Mouse (Mus musculus) right cerebral cortex, postnatal 25 days (tissue): Measurements from ENCODE around the gene Foxk1.

Experiments
- DNase-seq: peaks from one replicate; pipeline ENCODE4 v3.0.0; 2022

Foxk1 gene

DNA sequence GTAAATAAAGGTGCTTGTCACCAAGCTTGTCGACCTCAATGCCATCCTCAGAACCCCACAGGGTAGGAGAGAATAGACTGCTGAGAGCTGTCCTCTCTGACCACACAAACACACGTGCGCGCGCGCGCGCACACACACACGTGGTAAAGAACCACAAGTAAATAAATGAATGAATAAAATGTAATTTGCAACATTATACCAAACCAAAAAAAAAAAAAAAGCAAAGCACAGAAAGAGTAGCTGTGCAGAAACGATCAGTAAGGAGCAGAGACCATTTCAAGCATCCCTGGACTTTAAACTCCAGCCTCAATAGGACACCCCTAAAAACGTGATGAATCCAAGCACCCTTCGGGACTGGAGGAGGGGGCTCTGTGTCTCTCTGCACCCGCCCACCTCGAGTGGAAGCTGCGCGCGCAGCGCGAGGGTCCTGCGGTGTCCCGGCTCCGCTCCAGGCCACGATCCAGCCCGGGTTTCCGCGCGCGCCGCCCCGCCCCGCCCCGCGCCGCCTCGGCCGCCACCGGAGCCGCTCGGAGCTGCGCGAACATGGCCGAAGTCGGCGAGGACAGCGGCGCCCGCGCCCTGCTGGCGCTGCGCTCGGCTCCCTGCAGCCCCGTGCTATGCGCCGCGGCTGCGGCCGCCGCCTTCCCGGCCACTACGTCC, at the start of gene Foxk1:
Gene Foxk1 (plus strand): TSS at position 517 of the 660 bp plus-strand sequence.
- DNase-seq, result peak; percentile 97

- DNase-seq, result no peak
Measured at GRCm38 (mm10) chr5:142352336-142352892, 48.9 kb upstream of the Foxk1 start.

GRCm38 (mm10) chr5:142355144-142355543, 46.2 kb upstream of the Foxk1 start:
- no peak for DNase-seq

GRCm38 (mm10) chr5:142361166-142361565, 40.1 kb upstream of the Foxk1 start:
- DNase-seq, result no peak

DNA sequence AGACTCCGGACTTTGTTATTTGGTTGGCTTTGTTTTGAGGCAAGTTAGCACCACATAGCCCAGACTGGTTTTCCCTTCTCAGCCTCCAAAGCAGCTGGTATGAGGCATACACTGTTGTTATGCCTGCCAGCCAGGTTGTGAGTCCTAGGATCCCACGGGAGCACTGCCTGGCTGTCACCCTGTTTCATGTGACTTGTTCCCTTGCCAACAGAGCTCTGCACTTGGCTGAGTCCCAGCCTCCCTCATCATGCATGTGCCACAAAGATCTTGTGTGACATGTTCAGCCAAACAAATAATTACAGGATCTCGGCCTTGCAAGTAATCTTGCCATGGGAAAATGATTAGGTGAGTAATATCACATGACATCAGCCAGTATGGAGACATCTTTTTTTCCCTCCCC, 38.4 kb upstream of the Foxk1 start:
- no peak for DNase-seq

DNA sequence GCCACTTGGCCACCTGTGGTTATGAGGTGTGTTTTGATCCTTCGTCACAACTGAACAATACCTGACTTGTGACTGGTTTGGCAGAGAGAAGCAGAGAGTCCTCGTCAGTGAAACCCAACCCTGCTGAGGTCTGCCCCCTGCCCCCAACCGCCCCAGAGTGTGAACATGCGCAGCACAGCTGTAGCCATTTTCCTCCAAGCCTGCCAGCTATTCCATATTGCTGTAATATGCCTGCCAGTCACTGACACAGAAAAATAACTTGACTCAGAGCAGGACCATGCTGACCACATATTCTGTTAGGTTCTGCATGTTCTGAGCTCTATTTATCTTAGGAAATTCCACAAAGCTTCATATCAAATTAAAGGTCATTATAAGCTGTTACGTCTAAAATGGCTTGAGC, 37.2 kb upstream of the Foxk1 start:
- DNase-seq, result no peak

- DNase-seq, result peak; percentile 98
Measured at GRCm38 (mm10) chr5:142367085-142368081, 33.9 kb upstream of the Foxk1 start.

- DNase-seq, result no peak
Measured at GRCm38 (mm10) chr5:142368122-142368521, 33.2 kb upstream of the Foxk1 start.

GRCm38 (mm10) chr5:142370406-142371171, 30.7 kb upstream of the Foxk1 start:
- DNase-seq, result no peak

- no peak for DNase-seq
Measured at GRCm38 (mm10) chr5:142371172-142372155, 29.8 kb upstream of the Foxk1 start.

DNA sequence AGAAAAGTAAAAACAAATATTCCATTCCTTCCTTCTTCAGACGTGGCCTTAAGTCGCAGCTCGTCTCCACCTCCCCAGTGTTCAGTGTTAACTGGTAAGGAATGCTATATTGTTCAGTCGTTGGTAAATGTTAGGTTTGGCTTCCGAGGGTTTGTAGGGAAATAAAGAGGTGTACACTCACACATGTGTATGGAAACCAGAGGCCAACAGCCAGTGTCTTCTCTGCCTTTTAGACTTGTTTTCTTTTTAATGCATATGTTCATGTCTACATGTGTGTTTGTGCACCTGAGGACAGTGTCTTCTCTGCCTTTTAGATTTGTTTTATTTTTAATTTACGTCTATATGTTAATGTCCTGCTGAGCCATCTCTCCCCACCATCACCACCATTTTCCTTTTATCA, 29.1 kb upstream of the Foxk1 start:
- no peak for DNase-seq

- no peak for DNase-seq
Measured at GRCm38 (mm10) chr5:142374343-142374742, 27.0 kb upstream of the Foxk1 start.

DNA sequence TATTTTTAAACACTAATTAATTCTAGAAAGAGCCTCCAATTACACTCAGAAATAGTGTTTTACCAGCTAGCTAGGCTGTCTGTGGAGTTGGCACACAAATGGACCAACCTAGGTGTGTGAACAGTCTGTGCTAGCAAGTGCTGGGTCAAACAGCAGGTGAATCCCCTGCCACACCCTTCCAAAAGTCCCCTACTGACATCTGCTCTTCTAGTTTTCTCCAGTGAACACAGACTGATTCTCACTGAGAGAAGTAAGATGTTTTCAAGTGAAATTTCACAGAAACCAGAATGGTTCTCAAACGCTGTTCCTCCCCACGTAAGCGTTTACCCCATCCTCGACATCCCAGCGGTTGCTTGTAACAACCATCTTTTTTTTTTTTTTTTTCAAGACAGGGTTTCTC, 25.7 kb upstream of the Foxk1 start:
- no peak for DNase-seq

DNA sequence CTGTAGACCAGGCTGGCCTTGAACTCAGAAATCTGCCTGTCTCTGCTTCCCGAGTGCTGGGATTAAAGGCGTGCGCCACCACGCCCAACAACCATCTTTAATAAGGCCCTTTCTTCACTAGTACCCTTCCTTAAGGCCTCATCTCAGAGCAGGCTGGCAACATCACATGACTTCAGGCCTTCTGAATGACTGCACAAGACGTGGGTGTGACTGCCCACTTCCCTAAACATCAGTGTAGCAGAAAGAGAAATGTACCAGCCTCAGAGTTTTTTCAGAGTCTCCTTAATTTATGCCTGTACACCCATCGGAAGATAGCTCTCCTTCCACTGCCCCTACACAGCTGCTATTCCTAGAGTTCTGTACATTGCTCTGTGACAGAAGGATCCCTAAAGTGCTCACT, 25.2 kb upstream of the Foxk1 start:
- DNase-seq, result no peak

DNA sequence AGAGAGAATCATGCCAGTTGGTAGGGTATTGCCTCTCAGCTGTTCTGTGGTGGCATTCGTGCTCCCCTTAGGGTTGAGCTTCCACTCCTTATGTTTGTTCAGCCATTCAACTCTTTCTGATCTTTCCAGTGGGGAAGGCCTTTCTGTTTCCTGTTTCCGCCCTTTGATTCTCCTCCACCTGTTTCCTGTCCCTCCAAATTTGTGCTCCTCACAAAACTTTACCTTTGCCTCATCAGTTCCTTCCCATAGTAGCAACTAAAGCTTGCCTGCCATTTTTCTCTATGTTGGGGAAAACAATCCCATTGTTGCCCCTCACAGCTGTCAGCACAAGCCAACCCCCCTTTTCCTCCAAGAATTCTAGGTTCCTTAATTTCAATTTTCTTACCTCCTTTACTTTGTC, 23.2 kb upstream of the Foxk1 start:
- no peak for DNase-seq

GRCm38 (mm10) chr5:142380491-142380890, 20.8 kb upstream of the Foxk1 start:
- no peak for DNase-seq

- peak; percentile 48 for DNase-seq
Measured at GRCm38 (mm10) chr5:142384911-142385660, 16.2 kb upstream of the Foxk1 start.

GRCm38 (mm10) chr5:142386329-142386728, 15.0 kb upstream of the Foxk1 start:
- no peak for DNase-seq

DNA sequence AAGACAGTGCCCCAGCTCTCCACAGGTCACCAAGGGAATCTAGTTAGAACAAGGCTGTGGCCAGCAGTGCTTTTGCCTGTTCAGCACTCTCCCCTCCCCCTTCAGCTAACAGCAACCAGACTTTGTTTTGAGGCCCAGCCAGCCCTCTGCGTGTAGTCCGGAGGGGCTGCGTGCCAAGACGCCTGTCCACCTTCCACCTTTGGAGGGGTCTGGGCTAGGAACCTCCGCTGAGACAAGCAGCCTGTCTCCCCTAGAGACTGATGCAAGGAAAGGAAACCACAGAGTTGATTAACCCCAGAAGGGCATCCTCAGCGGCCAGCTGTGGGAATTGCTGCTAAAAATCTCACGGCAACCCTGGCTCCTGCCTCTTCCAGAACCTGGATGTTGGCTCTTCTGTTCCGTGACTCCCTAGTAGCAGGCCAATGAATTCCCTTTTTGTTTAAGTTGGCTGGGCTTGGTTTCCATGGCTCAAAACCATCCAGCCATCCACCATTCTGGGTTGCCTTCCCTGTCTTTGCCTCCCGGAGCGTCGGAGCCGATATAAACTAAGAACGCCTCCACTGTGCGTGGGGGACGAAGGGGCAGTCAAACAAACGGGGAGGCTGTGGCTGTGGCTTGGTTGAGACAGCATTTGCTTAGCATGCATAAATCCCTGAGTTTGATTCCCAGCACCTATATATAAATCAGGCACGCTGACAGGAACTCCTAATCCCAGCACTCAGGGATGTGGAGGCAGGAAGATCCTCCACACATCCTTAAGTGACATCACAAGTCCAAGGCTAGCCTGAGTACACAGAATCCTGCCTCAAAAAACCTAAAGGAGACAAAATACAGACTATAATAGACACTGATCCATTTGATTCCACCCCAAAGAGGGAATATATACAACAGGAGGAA, 14.3 kb upstream of the Foxk1 start:
- DNase-seq, result no peak

DNA sequence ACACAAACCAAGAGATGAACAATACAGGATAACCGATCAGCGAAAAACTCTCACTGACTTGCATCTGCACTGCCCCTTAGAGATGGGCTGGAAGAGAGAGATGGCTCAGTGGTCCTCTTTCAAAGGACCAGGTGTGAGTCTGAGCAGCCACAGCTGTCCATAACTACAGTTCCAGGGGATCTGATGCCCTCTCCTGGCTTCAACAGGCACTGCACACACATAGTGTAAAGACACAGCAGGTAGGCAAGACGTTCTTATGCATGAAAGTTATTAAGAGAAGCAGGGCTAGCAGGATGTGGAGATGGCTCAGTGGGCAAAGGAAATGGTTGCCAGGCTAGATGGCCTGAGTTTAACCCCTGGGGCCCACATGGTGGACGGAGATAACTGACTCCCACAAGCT, 13.6 kb upstream of the Foxk1 start:
- DNase-seq, result no peak
